Mouse (Mus musculus): Measurements from ENCODE around the gene BC055324. TPM values are rescaled to one million over a fixed set of nuclear protein-coding genes. Genes with fewer than 3 reads are reported as not detected.
"Not testable (repeated sequence)": the region's sequence is repeated elsewhere in the genome, so short reads cannot be mapped to it uniquely, and the experiment has no call there.

BC055324 gene
- under 1 TPM; 0.21 to 0.31 TPM for total RNA-seq (2021)
- long read RNA-seq, experiment 1, result 0 reads
- long read RNA-seq, experiment 2, partial matches to known transcripts, result 0 of 1 reads
- long read RNA-seq, experiment 2, other reads (novel, unspliced or antisense), result 0 of 1 reads

- peak; percentile 91 for DNase-seq (ENCODE audit: low spot score)
Observed at GRCm38 (mm10) chr1:163994721-163995608, at the start of gene BC055324, which contains the start of gene Mettl18. TSS of gene BC055324 (minus strand) at chr1:163994796. TSS of gene Mettl18 (plus strand) at chr1:163994889.

GRCm38 (mm10) chr1:164043549-164043948, 49.0 kb upstream of the BC055324 start:
- no peak for DNase-seq (ENCODE audit: low spot score)

GRCm38 (mm10) chr1:164040385-164041135, 46.0 kb upstream of the BC055324 start:
- no peak for DNase-seq (ENCODE audit: low spot score)

DNA sequence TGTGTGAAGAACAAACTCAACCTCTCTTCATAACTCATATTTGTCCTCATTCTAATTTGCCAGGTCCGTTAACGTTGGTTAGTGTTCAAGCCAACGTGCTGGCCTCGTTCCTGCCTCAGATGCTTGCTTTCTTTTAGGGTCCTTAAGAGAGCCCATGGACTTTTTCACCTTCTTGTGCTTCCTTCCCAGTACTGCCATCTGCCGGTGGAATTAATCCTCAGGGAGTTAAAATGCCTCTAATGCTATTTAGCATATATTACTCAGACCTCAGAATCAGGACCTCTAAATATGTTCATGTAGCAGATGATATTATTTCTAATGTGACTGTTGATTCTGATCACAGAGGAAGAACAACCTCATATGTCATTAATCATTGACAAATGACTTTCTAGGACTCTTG, 32.8 kb upstream of the BC055324 start:
- DNase-seq (ENCODE audit: low spot score), result no peak

- no peak for DNase-seq (ENCODE audit: low spot score)
Observed at GRCm38 (mm10) chr1:164025685-164026084, 31.1 kb upstream of the BC055324 start.

DNA sequence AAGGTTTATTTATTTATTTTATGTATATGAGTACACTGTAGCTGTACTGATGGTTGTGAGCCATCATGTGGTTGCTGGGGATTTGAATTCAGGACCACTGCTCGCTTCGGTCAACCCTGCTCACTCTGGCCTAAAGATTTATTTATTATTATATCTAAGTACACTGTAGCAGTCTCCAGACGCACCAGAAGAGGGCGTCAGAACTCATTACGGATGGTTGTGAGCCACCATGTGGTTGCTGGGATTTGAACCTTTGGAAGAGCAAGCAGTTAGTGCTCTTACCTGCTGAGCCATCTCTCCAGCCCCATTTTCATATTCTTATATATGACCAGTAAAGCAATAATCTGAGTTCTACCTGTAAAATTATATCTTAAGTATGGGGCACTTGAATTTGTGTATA, 27.5 kb upstream of the BC055324 start:
- not testable (repeated sequence) for DNase-seq (ENCODE audit: low spot score)

GRCm38 (mm10) chr1:164020746-164021145, 26.1 kb upstream of the BC055324 start:
- not testable (repeated sequence) for DNase-seq (ENCODE audit: low spot score)

GRCm38 (mm10) chr1:164019789-164020188, 25.2 kb upstream of the BC055324 start:
- DNase-seq (ENCODE audit: low spot score), result no peak

- no peak for DNase-seq (ENCODE audit: low spot score)
Observed at GRCm38 (mm10) chr1:164018221-164018896, 23.8 kb upstream of the BC055324 start.

- DNase-seq (ENCODE audit: low spot score), result no peak
Observed at GRCm38 (mm10) chr1:164014616-164015015, 20.0 kb upstream of the BC055324 start.

DNA sequence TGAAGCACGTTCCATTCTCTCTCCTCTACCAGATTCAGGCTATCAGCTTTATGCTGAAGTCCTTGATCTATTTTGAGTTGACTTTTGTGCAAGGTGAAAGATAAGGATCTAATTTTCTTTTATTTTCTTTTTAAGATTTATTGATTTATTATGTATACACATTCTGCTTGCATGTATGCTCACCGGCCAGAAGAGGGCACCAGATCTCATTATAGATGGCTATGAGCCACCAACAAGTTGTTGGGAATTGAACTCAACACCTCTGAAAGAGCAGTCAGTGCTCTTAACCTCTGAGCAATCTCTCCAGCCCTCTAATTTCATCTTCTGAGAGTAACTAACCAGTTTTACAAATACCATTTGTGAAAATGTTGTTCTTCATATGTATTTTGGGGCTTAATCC, 14.6 kb upstream of the BC055324 start:
- no peak for DNase-seq (ENCODE audit: low spot score)

DNA sequence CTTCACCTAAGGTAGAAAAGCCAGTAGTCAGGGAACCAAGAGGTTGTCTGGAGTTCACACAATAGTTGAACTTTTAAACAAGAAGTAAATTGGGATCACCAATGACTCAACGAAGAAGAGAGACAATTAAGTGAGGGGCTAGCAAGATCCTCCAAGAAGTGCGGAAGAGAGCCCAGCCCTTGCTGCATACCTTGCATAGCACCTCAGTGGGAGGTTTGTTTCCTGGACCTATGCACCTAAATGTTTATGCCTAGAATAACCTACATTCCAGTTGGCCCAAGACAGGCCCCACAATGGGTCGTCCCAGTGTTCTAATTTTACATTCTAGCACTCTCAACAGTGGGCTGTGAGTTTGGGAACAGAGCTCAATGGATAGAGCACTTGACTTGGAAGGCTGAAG, 9.7 kb upstream of the BC055324 start:
- DNase-seq (ENCODE audit: low spot score), result no peak

DNA sequence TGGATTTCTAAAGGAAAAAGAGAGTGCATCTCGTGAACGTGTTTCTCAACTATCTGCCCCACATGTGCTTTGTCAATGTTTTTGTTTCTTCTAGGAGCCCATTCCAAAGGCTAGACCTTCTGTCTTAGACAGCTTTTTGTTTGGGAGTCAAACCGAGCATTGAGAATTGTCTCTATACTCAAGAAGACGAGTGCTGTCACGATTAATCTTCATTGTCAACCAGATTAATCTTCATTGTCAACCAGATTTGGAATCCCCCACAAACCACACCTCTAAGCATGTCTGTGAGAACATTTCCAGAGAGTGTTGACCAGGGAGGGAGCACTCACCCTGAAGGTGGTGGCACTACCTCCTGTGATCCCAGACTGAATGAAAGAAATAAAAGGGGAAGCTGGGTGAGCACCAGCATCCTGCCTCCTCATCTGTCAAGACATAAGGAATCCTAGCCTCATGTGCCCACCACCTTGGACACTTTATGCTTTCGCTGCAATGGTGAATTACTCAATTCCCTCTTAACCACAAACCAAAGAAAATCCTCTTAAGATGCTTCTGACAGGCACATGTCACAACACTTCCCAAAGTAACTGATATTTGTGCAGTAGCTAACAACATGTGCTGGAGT, 7.3 kb upstream of the BC055324 start:
- no peak for DNase-seq (ENCODE audit: low spot score)

DNA sequence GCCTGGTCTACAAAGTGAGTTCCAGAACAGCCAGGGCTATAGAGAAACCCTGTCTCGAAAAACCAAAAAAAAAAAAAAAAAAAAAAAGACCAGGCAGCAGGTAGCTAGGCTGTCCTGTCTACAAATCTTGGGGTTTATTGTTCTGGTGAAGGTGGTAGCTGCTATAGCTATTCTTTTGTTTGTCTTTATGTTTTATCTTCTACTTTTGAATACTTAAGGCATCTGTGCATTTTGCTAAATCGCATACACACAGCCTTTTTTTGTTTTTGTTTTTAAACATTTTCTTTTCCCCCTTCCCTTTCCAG, 965 bp upstream of the BC055324 start:
- DNase-seq (ENCODE audit: low spot score), result no peak

- DNase-seq (ENCODE audit: low spot score), result no peak
Observed at GRCm38 (mm10) chr1:163994173-163994720, 349 bp downstream of the BC055324 start.

DNA sequence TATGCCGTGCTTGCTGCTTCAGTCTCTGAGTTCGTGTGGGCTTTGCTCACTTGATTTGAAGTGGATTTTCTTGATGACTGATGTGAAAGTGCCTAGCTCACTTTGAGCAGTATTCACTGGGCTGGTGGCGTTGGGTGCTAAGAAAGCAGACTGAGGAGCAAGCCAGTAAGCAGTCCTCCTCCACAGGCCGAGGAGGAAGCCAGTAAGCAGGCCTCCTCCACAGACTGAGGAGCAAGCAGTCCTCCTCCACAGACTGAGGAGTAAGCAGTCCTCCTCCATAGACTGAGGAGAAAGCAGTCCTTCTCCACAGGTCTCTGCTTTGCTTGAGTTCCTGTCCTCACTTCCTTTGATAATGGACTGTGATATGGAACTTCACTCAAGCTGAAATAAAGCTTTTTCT, 2.2 kb downstream of the BC055324 start:
- no peak for DNase-seq (ENCODE audit: low spot score)

- no peak for DNase-seq (ENCODE audit: low spot score)
Observed at GRCm38 (mm10) chr1:163976515-163976914, 18.1 kb downstream of the BC055324 start.

GRCm38 (mm10) chr1:163975088-163975487, 19.5 kb downstream of the BC055324 start:
- no peak for DNase-seq (ENCODE audit: low spot score)

- DNase-seq (ENCODE audit: low spot score), result no peak
Observed at GRCm38 (mm10) chr1:163974471-163974870, 20.1 kb downstream of the BC055324 start.

- no peak for DNase-seq (ENCODE audit: low spot score)
Observed at GRCm38 (mm10) chr1:163964008-163964689, 30.4 kb downstream of the BC055324 start.
